Mouse (Mus musculus): ENCODE results near the gene Adh6b. TPM values are rescaled to one million over a fixed set of nuclear protein-coding genes. Genes with fewer than 3 reads are reported as not detected.

Gene Adh6b
- polyA plus RNA-seq (2017; shearing (Covaris generic)): under 1 TPM in 1 of 2 experiments, not detected in 1; 0.11 TPM

GRCm38 (mm10) chr3:138341471-138341870 is at the start of gene Adh6b:
Adh6b (plus strand) TSS chr3:138341775.

GRCm38 (mm10) chr3:138312965-138313364 is 28.6 kb upstream of the Adh6b start, which contains the start of gene Adh6a:
Adh6a (plus strand) TSS chr3:138313286.

Other genes starting within 250 kb of the Adh6b start
- 1 to 10 TPM; 6.0 to 8.1 TPM for gene Trmt10a, start 198.3 kb upstream of the Adh6b start, polyA plus RNA-seq (2017; shearing (Covaris generic))
- 1 to 10 TPM; 5.2 to 5.4 TPM for gene Mttp, start 196.8 kb upstream of the Adh6b start, polyA plus RNA-seq (2017; shearing (Covaris generic))
- gene 4930579F01Rik, start 147.9 kb upstream of the Adh6b start, polyA plus RNA-seq (2017; shearing (Covaris generic)): 1 to 10 TPM in 1 of 2 experiments, not detected in 1; 1.2 TPM
- gene Adh7, start 124.0 kb upstream of the Adh6b start, polyA plus RNA-seq (2017; shearing (Covaris generic)): under 1 TPM in 1 of 2 experiments, not detected in 1; 0.84 TPM
- gene Adh1, start 80.8 kb upstream of the Adh6b start, polyA plus RNA-seq (2017; shearing (Covaris generic)): 1 to 10 TPM; 3.9 to 7.1 TPM
- gene Adh6a, start 28.5 kb upstream of the Adh6b start, polyA plus RNA-seq (2017; shearing (Covaris generic)): under 1 TPM in 1 of 2 experiments, not detected in 1; 0.50 TPM
- not detected for gene Adh4, start 73.7 kb downstream of the Adh6b start, polyA plus RNA-seq (2017; shearing (Covaris generic))
- gene Adh5, start 101.3 kb downstream of the Adh6b start, polyA plus RNA-seq (2017; shearing (Covaris generic)): 100 to 1,000 TPM; 126 to 168 TPM
- 10 to 100 TPM; 39.0 to 39.1 TPM for gene Metap1, start 147.7 kb downstream of the Adh6b start, polyA plus RNA-seq (2017; shearing (Covaris generic))
- 100 to 1,000 TPM; 185 to 207 TPM for gene Eif4e, start 184.4 kb downstream of the Adh6b start, polyA plus RNA-seq (2017; shearing (Covaris generic))

Measured in inflammation-experienced regulatory T-cells (primary cell).